Mouse (Mus musculus): ENCODE data around the gene Sbk1.
"Not testable (repeated sequence)": the region's sequence is repeated elsewhere in the genome, so short reads cannot be mapped to it uniquely, and the experiment has no call there.

The Sbk1 gene

GRCm38 (mm10) chr7:126288571-126289091 lies 16.2 kb downstream of the Sbk1 start:
- DNase-seq (ENCODE audit: low read depth, low spot score): peak; percentile 89
- no peaks in the 10 kb centered on the region for H3K27me3 ChIP-seq (ENCODE audit: control insufficient read depth, insufficient read depth, low read length, poor library complexity, severe bottlenecking)
- peaks cover 32% of the 10 kb centered on the region for H3K36me3 ChIP-seq (ENCODE audit: control insufficient read depth, insufficient read depth, low read length, poor library complexity, severe bottlenecking)

- peaks cover 35% of the 10 kb centered on the region for H3K36me3 ChIP-seq (ENCODE audit: control insufficient read depth, insufficient read depth, low read length, poor library complexity, severe bottlenecking)
- no peaks in the 10 kb centered on the region for H3K27me3 ChIP-seq (ENCODE audit: control insufficient read depth, insufficient read depth, low read length, poor library complexity, severe bottlenecking)
- peak; percentile 55 for DNase-seq (ENCODE audit: low read depth, low spot score)
These were observed 17.0 kb downstream of the Sbk1 start for GRCm38 (mm10) chr7:126289371-126289770.

GRCm38 (mm10) chr7:126289956-126290355 lies 17.5 kb downstream of the Sbk1 start:
- H3K27me3 ChIP-seq (ENCODE audit: control insufficient read depth, insufficient read depth, low read length, poor library complexity, severe bottlenecking): no peaks in the 10 kb centered on the region
- DNase-seq (ENCODE audit: low read depth, low spot score): no peak
- H3K36me3 ChIP-seq (ENCODE audit: control insufficient read depth, insufficient read depth, low read length, poor library complexity, severe bottlenecking): peaks cover 35% of the 10 kb centered on the region

- DNase-seq (ENCODE audit: low read depth, low spot score): peak; percentile 35
- Histone ChIP-seq H3K36me3 (ENCODE audit: control insufficient read depth, insufficient read depth, low read length, poor library complexity, severe bottlenecking) (peaks cover 35% of the 10 kb centered on the region), H3K27me3 (ENCODE audit: control insufficient read depth, insufficient read depth, low read length, poor library complexity, severe bottlenecking) (no peaks in the 10 kb centered on the region)
These were observed 19.5 kb downstream of the Sbk1 start for GRCm38 (mm10) chr7:126291681-126292545.

- DNase-seq (ENCODE audit: low read depth, low spot score): no peak
- Histone ChIP-seq H3K27me3 (ENCODE audit: control insufficient read depth, insufficient read depth, low read length, poor library complexity, severe bottlenecking) (no peaks in the 10 kb centered on the region), H3K36me3 (ENCODE audit: control insufficient read depth, insufficient read depth, low read length, poor library complexity, severe bottlenecking) (peaks cover 35% of the 10 kb centered on the region)
These were observed 20.7 kb downstream of the Sbk1 start for GRCm38 (mm10) chr7:126293091-126293490.

- peaks cover 7% of the 10 kb centered on the region for H3K36me3 ChIP-seq (ENCODE audit: control insufficient read depth, insufficient read depth, low read length, poor library complexity, severe bottlenecking)
- no peaks in the 10 kb centered on the region for H3K27me3 ChIP-seq (ENCODE audit: control insufficient read depth, insufficient read depth, low read length, poor library complexity, severe bottlenecking)
- DNase-seq (ENCODE audit: low read depth, low spot score): peak; percentile 87
These were observed 25.4 kb downstream of the Sbk1 start for GRCm38 (mm10) chr7:126297579-126298460.

GRCm38 (mm10) chr7:126298856-126299255 lies 26.4 kb downstream of the Sbk1 start:
- DNase-seq (ENCODE audit: low read depth, low spot score): no peak

GRCm38 (mm10) chr7:126301831-126302230 lies 29.4 kb downstream of the Sbk1 start:
- DNase-seq (ENCODE audit: low read depth, low spot score); H3K36me3 ChIP-seq (ENCODE audit: control insufficient read depth, insufficient read depth, low read length, poor library complexity, severe bottlenecking); H3K27me3 ChIP-seq (ENCODE audit: control insufficient read depth, insufficient read depth, low read length, poor library complexity, severe bottlenecking): not testable (repeated sequence)

More at GRCm38 (mm10) chr7:126298856-126299255, 26.4 kb downstream of the Sbk1 start:
- H3K36me3 ChIP-seq (ENCODE audit: control insufficient read depth, insufficient read depth, low read length, poor library complexity, severe bottlenecking): peaks cover 2% of the 10 kb centered on the region; the same call in 1 of the 2 replicates
- no peaks in the 10 kb centered on the region for H3K27me3 ChIP-seq (ENCODE audit: control insufficient read depth, insufficient read depth, low read length, poor library complexity, severe bottlenecking)

- Histone ChIP-seq H3K36me3 (ENCODE audit: control insufficient read depth, insufficient read depth, low read length, poor library complexity, severe bottlenecking) (no peaks in the 10 kb centered on the region), H3K27me3 (ENCODE audit: control insufficient read depth, insufficient read depth, low read length, poor library complexity, severe bottlenecking) (no peaks in the 10 kb centered on the region)
- DNase-seq (ENCODE audit: low read depth, low spot score): no peak
These were observed 39.4 kb downstream of the Sbk1 start for GRCm38 (mm10) chr7:126311822-126312221.

GRCm38 (mm10) chr7:126313309-126313708 lies 40.9 kb downstream of the Sbk1 start:
- DNase-seq (ENCODE audit: low read depth, low spot score): no peak
- no peaks in the 10 kb centered on the region for H3K27me3 ChIP-seq (ENCODE audit: control insufficient read depth, insufficient read depth, low read length, poor library complexity, severe bottlenecking)
- H3K36me3 ChIP-seq (ENCODE audit: control insufficient read depth, insufficient read depth, low read length, poor library complexity, severe bottlenecking): no peaks in the 10 kb centered on the region

- H3K36me3 ChIP-seq (ENCODE audit: control insufficient read depth, insufficient read depth, low read length, poor library complexity, severe bottlenecking): no peaks in the 10 kb centered on the region
- no peak for DNase-seq (ENCODE audit: low read depth, low spot score)
- no peaks in the 10 kb centered on the region for H3K27me3 ChIP-seq (ENCODE audit: control insufficient read depth, insufficient read depth, low read length, poor library complexity, severe bottlenecking)
These were observed 41.9 kb downstream of the Sbk1 start for GRCm38 (mm10) chr7:126314273-126314672.

- H3K36me3 ChIP-seq (ENCODE audit: control insufficient read depth, insufficient read depth, low read length, poor library complexity, severe bottlenecking): no peaks in the 10 kb centered on the region
- DNase-seq (ENCODE audit: low read depth, low spot score): peak; percentile 91
- no peaks in the 10 kb centered on the region for H3K27me3 ChIP-seq (ENCODE audit: control insufficient read depth, insufficient read depth, low read length, poor library complexity, severe bottlenecking)
These were observed 51.3 kb downstream of the Sbk1 start for GRCm38 (mm10) chr7:126323729-126324128.

- H3K36me3 ChIP-seq (ENCODE audit: control insufficient read depth, insufficient read depth, low read length, poor library complexity, severe bottlenecking): no peaks in the 10 kb centered on the region
- no peak for DNase-seq (ENCODE audit: low read depth, low spot score)
- H3K27me3 ChIP-seq (ENCODE audit: control insufficient read depth, insufficient read depth, low read length, poor library complexity, severe bottlenecking): no peaks in the 10 kb centered on the region
These were observed 52.4 kb downstream of the Sbk1 start for GRCm38 (mm10) chr7:126324791-126325190.

GRCm38 (mm10) chr7:126325576-126326273 lies 53.3 kb downstream of the Sbk1 start:
- H3K36me3 ChIP-seq (ENCODE audit: control insufficient read depth, insufficient read depth, low read length, poor library complexity, severe bottlenecking); H3K27me3 ChIP-seq (ENCODE audit: control insufficient read depth, insufficient read depth, low read length, poor library complexity, severe bottlenecking); DNase-seq (ENCODE audit: low read depth, low spot score): not testable (repeated sequence)
